In genomic region chr1:106651211-106651610, GRCm38 (mm10) we compare ENCODE assay signal across 25 mouse cellular contexts.
"Had no signal": no experiment of that assay in that cellular context is flagged by ENCODE, and none has a peak within 500 bp of the region (broad histone marks: within the 10 kb centered on the region; RNA-seq: fewer than 3 reads in every experiment).

No protein-coding gene starts in this region.

- H3K36me3 ChIP-seq: heart, embryonic 12.5 days; hindbrain, embryonic 10.5 days; hindbrain, embryonic 12.5 days; intestine, embryonic 15.5 days; kidney, embryonic 15.5 days; limb, embryonic 10.5 days; limb, embryonic 12.5 days had no signal

- H3K9ac ChIP-seq: heart, embryonic 12.5 days; hindbrain, embryonic 12.5 days; hindbrain, embryonic 14.5 days; intestine, embryonic 15.5 days; kidney, embryonic 15.5 days; limb, embryonic 12.5 days had no signal

- H3K27me3 ChIP-seq: heart, embryonic 12.5 days; hindbrain, embryonic 12.5 days; intestine, embryonic 15.5 days; kidney, embryonic 15.5 days; limb, embryonic 12.5 days had no signal

- ATAC-seq: inflammation-experienced regulatory T-cells, adult 6 months; intestine, embryonic 15.5 days; intestine, postnatal 0 days had no signal

- H3K27ac ChIP-seq: heart, adult 2 months; hindbrain, embryonic 10.5 days; hindbrain, embryonic 12.5 days; hindbrain, embryonic 14.5 days; intestine, embryonic 15.5 days; kidney, embryonic 15.5 days; left cerebral cortex, adult 2 months; limb, embryonic 10.5 days; limb, embryonic 12.5 days had no signal

- H3K4me2 ChIP-seq: heart, embryonic 12.5 days; hindbrain, embryonic 12.5 days; hindbrain, embryonic 14.5 days; intestine, embryonic 15.5 days; kidney, embryonic 15.5 days; limb, embryonic 12.5 days; liver, embryonic 11.5 days had no signal

- DNase-seq: gastrocnemius, adult 2 months; gastrocnemius, postnatal 10 days; gastrocnemius, postnatal 25 days; heart, adult 2 months; heart, postnatal 10 days; heart, postnatal 4 days; kidney, adult 18-20 months; kidney, adult 9 months; kidney, postnatal 10 days; kidney, postnatal 25 days; kidney, postnatal 4 days; liver had no signal

- H3K4me3 ChIP-seq: gastrocnemius, adult 2 months; heart, adult 2 months; heart, embryonic 12.5 days; hindbrain, embryonic 10.5 days; hindbrain, embryonic 12.5 days; intestine, embryonic 15.5 days; kidney, embryonic 15.5 days; layer of hippocampus, adult 2 months; left cerebral cortex, adult 2 months; limb, embryonic 10.5 days; limb, embryonic 12.5 days had no signal

- H3K4me1 ChIP-seq: intestine, embryonic 15.5 days; limb, embryonic 10.5 days had no signal

- H3K9me3 ChIP-seq: heart, embryonic 12.5 days; hindbrain, embryonic 10.5 days; hindbrain, embryonic 12.5 days; intestine, embryonic 15.5 days; kidney, embryonic 15.5 days; limb, embryonic 10.5 days; limb, embryonic 12.5 days had no signal
